Mouse (Mus musculus) ovary, adult 10 weeks (tissue): ENCODE measurements around the gene Ppp1r12c. TPM values are rescaled to one million over a fixed set of nuclear protein-coding genes. Genes with fewer than 3 reads are reported as not detected.

Source experiments
- polyA plus RNA-seq: library from polyadenylated mRNA; stranded (reverse); fragments of 350-450 nt; fragmentation: Illumina TruSeq; extraction: RNeasy Lipid Tissue Mini Kit (QIAGEN cat#74804); gene quantifications from one replicate; pipeline ENCODE4 v1.2.3, GENCODE M21; 2014

The Ppp1r12c gene
- 3.7 TPM for polyA plus RNA-seq

DNA sequence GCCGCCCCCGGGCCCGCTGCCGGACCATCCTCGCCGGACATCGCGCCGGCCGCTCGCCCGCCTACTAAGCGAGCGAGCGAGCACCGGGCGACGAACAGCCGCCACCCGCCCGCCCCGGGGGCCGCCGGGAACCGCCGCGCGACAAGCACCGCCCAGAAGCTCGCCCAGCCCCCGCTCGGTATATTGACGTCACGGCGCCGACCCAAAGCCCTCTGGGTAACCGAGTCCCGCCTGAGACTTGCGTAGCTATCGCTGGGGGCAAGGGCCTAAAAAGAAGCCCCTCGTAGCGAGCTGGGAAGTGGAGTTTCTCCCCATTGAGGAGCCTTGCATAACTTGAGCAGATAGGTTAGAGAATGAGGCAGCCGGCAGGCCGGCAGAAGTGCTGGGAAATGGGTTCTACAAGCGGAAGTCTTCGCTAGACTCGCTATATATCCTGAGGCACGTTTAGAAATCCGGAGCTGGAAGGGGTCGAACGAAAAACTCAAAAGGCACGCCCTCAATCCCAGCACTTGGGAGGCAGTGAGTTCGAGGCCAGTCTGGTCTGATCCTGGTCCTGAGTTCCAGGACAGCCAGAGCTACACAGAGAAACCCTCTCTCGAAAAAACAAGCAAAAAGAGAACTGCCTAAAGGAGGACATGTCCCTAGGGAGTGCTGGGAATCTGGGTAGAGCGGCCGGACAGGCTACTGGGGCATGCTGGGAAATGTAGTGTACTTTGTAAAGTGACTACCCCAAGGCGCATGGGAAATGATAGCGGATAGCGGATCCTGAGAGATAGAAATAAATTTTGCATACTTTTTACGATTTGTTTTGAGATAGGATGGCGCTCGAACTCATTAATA, at the start of gene Ppp1r12c:
Gene Ppp1r12c, minus strand, starts transcription at position 123 of the 840 bp plus-strand sequence.

DNA sequence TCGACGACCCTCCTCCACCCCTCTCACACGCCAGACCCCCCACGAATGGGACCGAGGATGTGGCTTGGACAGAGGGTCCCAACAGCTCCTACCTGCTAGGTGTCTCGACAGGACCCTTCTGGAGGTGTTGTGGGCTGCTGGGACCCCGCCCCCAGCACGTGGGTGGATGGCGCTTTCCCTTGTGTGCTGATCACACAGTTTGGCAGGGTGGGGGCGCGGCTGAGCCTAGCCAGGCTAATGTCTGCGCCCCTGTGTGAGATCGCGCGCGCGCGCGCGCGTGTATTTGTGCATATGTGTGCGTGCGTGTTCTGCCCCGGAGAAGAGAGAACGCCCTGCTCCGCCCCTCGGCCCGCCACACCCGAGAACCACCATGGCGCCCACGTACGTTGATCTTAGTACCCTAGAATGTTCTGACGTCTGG, 45.8 kb upstream of the Ppp1r12c start, which contains the start of gene Syt5:
Gene Syt5, minus strand, starts transcription at position 321 of the 421 bp plus-strand sequence.

DNA sequence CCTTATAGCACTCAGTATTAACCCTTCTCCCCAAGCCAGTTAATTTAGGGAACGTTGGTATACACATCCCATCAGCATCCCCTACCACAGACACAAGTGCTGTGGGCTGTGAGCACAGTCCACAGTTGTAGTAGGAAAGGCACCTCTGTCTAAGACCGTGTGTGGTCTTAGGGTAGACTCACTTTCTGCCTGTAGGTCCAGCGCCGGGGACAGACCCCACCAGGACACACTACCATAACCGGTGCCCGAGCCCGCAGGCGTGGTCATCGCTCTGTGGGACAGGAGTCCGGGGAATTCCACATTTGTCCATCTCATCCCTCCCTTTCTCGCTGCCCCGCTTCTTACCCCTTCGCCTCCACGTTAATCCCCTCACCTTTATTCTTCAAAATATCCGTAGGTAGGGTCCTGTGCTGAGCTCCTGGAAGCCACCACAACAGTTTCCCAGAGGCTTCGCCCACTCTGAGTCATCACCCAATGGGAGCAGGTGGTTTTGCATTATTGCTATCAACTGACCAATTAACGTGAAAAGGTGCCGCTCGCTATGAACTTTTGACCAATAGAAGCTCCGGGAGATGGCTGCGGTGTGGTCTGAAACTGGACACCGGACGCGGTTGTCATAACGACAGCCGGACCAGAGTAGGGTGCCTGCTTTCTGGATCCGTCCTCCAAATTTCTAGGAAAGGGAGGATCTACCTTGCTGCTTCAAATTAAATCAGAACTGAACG, 30.7 kb upstream of the Ppp1r12c start, which contains the start of gene Dnaaf3:
Gene Dnaaf3, minus strand, starts transcription at position 449 of the 725 bp plus-strand sequence.

DNA sequence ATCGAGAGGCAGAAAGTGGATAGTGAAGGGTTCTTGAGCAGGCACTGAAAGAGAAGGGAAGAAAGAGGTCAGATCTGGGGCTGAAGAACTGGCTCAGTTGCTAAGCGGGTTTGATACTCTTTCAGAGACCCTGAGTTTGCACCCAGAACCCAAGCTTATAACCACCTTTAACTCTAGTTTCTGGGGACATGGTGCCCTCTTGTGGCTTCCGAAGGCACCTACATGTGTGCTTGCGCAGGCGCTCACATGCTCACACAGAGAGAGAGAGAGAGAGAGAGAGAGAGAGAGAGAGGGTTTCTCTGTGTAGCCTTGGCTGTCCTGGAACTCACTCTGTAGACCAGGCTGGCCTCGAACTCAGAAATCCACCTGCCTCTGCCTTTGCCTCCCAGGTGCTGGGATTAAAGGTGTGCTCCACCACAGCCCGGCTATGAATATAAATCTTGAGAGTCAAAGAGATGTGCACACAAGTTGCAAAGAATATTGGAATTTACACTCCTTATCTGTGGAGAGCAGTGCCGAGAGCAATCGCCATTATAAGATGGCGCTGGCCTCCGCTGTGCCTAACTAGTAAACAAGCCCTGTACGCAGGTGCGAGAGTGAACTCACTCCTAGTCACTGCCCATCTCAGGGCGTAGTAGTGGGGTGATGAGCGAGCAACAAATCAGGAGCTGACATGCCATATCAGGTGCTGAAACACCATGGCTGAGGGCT, 22.9 kb upstream of the Ppp1r12c start, which contains the start of gene Tnni3:
Gene Tnni3, minus strand, starts transcription at position 18 of the 711 bp plus-strand sequence.

DNA sequence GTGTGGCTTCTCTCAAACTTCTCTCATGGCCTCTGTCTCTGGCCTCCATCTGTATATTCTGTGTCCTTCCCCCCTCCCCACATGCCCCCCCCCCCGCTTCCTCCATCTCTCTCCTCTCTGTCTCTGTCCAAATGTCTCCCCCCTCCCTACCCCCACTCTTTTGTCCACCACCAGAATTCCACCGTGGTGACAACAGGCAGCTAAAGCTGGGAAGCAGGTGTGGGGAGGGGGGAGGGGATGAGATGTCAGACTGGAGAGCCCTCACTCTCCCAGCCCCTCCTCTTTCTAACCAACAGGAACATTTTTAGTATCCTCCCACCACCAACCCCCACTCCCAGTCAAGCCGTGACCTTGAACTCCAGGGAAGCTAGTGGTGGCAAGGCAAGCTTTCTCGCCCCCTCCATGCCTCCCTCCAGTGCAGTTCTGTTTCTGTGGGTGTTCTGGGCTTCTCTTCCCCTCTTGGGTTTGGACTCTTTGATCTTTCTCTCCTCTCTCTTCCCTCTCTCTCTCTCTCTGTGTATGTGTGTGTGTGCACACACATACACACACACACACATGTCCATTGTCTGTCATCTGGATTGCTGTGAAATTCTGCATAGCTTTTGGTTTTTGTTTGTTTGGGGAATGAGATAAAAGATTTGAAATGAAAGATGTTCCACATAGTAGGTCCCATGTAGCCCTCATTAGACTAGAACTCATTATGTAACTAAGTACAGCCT, 15.0 kb upstream of the Ppp1r12c start, which contains the start of gene Tnnt1:
Gene Tnnt1, minus strand, starts transcription at position 51 of the 719 bp plus-strand sequence.

DNA sequence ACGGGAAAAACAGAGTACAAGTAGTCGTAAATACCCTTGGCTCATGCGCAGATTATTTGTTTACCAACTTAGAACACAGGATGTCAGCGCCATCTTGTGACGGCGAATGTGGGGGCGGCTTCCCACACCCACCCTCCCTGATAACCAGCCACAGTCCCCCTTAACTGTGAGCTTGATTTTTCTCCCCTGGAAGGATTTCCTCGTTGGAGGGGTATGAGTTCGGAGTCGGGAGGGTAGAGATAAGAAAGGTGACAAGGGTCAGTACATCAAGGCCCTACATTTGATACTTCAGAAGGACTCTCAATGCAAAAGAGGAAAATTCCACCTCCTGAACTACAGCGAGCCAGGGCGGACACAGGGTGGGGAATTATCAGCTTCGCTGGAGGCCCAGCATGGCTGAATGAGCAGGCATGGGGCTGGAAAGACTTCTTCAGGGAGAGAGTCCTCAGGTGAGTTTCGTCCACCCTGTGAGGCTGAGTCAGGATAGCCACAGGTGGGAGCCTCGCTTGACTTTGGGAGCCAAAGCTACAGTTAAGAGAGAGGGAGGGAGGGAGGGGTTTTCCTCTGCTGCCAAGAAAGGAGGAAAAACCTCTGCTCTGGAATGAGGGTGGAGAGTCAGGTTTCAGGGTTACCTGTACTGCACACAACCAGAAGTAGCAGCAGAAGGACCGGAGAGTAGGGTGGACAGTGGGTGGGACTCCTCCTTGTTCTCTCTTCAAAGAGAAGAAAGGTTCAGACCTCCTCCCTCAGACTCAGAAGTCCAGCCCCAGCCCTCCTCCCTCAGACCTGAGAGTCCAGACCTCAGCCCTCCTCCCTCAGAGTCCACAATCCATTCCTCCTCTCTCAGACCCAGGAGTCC, 40.7 kb downstream of the Ppp1r12c start, which contains the start of gene Eps8l1:
Gene Eps8l1, plus strand, starts transcription at position 99 of the 859 bp plus-strand sequence.

DNA sequence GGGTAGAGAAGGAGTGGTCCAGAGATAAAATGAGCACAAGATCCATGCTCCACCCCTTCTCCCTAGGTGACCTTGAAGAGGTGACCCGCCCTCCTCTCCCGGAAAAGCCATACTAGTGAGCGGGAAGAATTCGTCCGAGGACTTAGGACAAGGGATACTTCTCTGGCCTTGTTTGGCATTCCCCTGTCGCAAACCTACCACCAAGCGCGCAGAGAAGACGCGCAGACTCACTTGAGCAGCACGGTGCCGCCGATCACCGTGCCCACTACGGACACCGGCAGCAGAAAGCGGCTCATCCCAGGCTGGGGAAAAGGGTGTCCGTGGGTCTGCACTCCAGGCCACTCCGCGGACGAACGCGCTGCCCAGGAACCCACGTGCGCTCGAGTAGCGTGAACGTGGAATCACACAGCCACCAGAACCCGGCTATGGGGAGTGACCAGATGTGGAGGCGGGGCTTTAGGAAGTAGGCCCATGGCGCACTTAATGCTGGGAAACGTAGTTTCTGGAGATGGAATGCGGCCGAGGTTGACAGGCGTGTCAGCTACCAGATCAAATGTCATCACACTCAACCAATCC, 56.2 kb downstream of the Ppp1r12c start, which contains the start of gene Rdh13:
Gene Rdh13, minus strand, starts transcription at position 434 of the 576 bp plus-strand sequence.

Other genes with a start within 250 kb of the Ppp1r12c start
- gene Ncr1, start 164.0 kb downstream of the Ppp1r12c start, polyA plus RNA-seq = 1.7 TPM
- gene Gp6, start 103.9 kb downstream of the Ppp1r12c start, polyA plus RNA-seq = 0.20 TPM
- gene Rdh13, start 56.0 kb downstream of the Ppp1r12c start, polyA plus RNA-seq = 6.3 TPM
- 2.7 TPM for gene Eps8l1, start 41.0 kb downstream of the Ppp1r12c start, polyA plus RNA-seq
- 0.74 TPM for gene Tnnt1, start 14.7 kb upstream of the Ppp1r12c start, polyA plus RNA-seq
- gene Tnni3, start 22.5 kb upstream of the Ppp1r12c start, polyA plus RNA-seq = 9.6 TPM
- not detected for gene Dnaaf3, start 30.8 kb upstream of the Ppp1r12c start, polyA plus RNA-seq
- 0.26 TPM for gene Syt5, start 45.9 kb upstream of the Ppp1r12c start, polyA plus RNA-seq
- gene Ptprh, start 102.4 kb upstream of the Ppp1r12c start, polyA plus RNA-seq = not detected
- gene Tmem86b, start 129.7 kb upstream of the Ppp1r12c start, polyA plus RNA-seq = not detected
- gene Ppp6r1, start 157.3 kb upstream of the Ppp1r12c start, polyA plus RNA-seq = 10.6 TPM
- not detected for gene Hspbp1, start 183.4 kb upstream of the Ppp1r12c start, polyA plus RNA-seq
- 0.40 TPM for gene Brsk1, start 188.9 kb upstream of the Ppp1r12c start, polyA plus RNA-seq
- gene Tmem150b, start 223.6 kb upstream of the Ppp1r12c start, polyA plus RNA-seq = not detected
- 1.2 TPM for gene Kmt5c, start 238.4 kb upstream of the Ppp1r12c start, polyA plus RNA-seq